ENCODE assay signal across 10 mouse cellular contexts in the genomic region with DNA sequence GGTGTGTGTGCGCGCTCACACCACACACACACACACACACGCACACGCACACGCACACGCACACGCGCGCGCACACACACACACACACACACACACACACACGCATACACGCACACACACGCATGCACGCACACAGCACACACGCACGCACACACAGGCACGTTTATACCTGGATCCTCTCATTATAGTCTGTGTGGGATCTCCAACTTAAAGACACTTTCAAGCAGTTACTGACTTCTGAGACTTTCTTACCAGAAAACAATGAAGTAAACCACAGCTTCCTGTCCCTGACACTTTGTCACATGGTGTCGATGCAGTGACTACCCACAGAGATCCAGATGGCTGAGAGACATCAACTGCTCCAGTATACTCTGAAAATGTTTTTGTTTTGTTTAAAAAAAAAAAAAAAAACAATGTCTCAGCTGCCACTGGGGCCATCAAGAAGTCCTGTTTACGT.
DNase-seq lines count a peak whose midpoint lies in the region; ATAC-seq lines count a peak whose summit lies in the region.
"Had no signal": no experiment of that assay in that cellular context is flagged by ENCODE, and none has a peak within 500 bp of the region (broad histone marks: within the 10 kb centered on the region; RNA-seq: fewer than 3 reads in every experiment).

No protein-coding gene starts in this region.

- H3K9me3 ChIP-seq in forebrain, embryonic 13.5 days (replicated peaks) = no peaks in the 10 kb centered on the region
- no peaks in the 10 kb centered on the region for H3K9me3 ChIP-seq in kidney, embryonic 16.5 days (ENCODE audit: low read length)

- ATAC-seq in granulocyte monocyte progenitor cell, adult 5-6 weeks (replicated peaks; ENCODE audit: poor library complexity, severe bottlenecking) = peak; percentile 82
- ATAC-seq in neutrophil, adult 5-6 weeks (ENCODE audit: extremely low read depth, insufficient number of reproducible peaks, low FRiP score, poor library complexity, severe bottlenecking) = peak; percentile 79
- ATAC-seq in forebrain, embryonic 13.5 days = no peak
- no peak for ATAC-seq in kidney, embryonic 16.5 days (ENCODE audit: low FRiP score, low TSS enrichment)
- ATAC-seq: forebrain, postnatal 0 days had no signal

- no peaks in the 10 kb centered on the region for H3K4me1 ChIP-seq in forebrain, embryonic 13.5 days
- no peaks in the 10 kb centered on the region for H3K4me1 ChIP-seq in kidney, embryonic 16.5 days (ENCODE audit: insufficient read depth, low read length)

- peak; percentile 91 for DNase-seq in 416B (ENCODE audit: low read depth)
- DNase-seq in CD4-positive helper T cell, adult 2 months (ENCODE audit: low read depth, low spot score) = peak; percentile 92
- DNase-seq in cerebellum, postnatal 10 days = no peak
- DNase-seq: forebrain, postnatal 0 days; kidney, adult 11 months had no signal

- H3K27me3 ChIP-seq in forebrain, embryonic 13.5 days = no peaks in the 10 kb centered on the region
- no peaks in the 10 kb centered on the region for H3K27me3 ChIP-seq in kidney, embryonic 16.5 days (ENCODE audit: insufficient read depth, low read length)

- no peak overlapping the region for H3K4me2 ChIP-seq in forebrain, embryonic 13.5 days
- H3K4me2 ChIP-seq in kidney, embryonic 16.5 days (replicated peaks; ENCODE audit: low read depth, low read length) = no peak overlapping the region

- no peak overlapping the region for H3K4me3 ChIP-seq in forebrain, embryonic 13.5 days
- no peak overlapping the region for H3K4me3 ChIP-seq in kidney, embryonic 16.5 days (ENCODE audit: low read length)

- H3K9ac ChIP-seq in forebrain, embryonic 13.5 days = no peak overlapping the region
- no peak overlapping the region for H3K9ac ChIP-seq in kidney, embryonic 16.5 days (replicated peaks; ENCODE audit: low read length)
- H3K9ac ChIP-seq: forebrain, postnatal 0 days; liver, embryonic 14.5 days had no signal

- 92% methylated on average over 19 of the region's 19 CpGs for WGBS in forebrain, embryonic 13.5 days
- WGBS in kidney, embryonic 16.5 days = 84% methylated on average over 19 of the region's 19 CpGs

- no peaks in the 10 kb centered on the region for H3K36me3 ChIP-seq in forebrain, embryonic 13.5 days (ENCODE audit: poor library complexity, severe bottlenecking)
- H3K36me3 ChIP-seq in kidney, embryonic 16.5 days (ENCODE audit: insufficient read depth, low read length) = no peaks in the 10 kb centered on the region

- H3K27ac ChIP-seq in forebrain, embryonic 13.5 days = no peak overlapping the region
- H3K27ac ChIP-seq in kidney, embryonic 16.5 days (ENCODE audit: low read length) = no peak overlapping the region
- H3K27ac ChIP-seq: liver, embryonic 14.5 days had no signal

Comparison
In these comparisons a context has a peak if more than half of its experiments do, and no peak if none do; other contexts are left out.
1. DNase-seq: peak in 416B (single experiment) and CD4-positive helper T cell, adult 2 months (single experiment); none in cerebellum, postnatal 10 days (0 of 2).
2. ATAC-seq: peak in granulocyte monocyte progenitor cell, adult 5-6 weeks (single experiment) and neutrophil, adult 5-6 weeks (single experiment); none in forebrain, embryonic 13.5 days (single experiment) and kidney, embryonic 16.5 days (single experiment).